Mouse (Mus musculus) small intestine, adult 2 months (tissue): ENCODE results near the gene Glg1.

Experiments used
- CTCF ChIP-seq: fragments of 200-500 bp; IDR thresholded peaks from 2 replicates; pipeline ENCODE4 v1.5.1; 2012; ENCODE audit warnings: low read depth, mild to moderate bottlenecking, control low read depth, inconsistent platforms, low read length, moderate library complexity, mixed read lengths; ENCODE audit not compliant: insufficient replicate concordance, insufficient read length; ENCODE audit errors: extremely low read depth
- POLR2A ChIP-seq: fragments of 200-500 bp; IDR thresholded peaks from 2 replicates; pipeline ENCODE4 v1.6.1; 2012; ENCODE audit warnings: low read depth, mild to moderate bottlenecking, control low read depth, inconsistent platforms, low read length, moderate library complexity

DNA sequence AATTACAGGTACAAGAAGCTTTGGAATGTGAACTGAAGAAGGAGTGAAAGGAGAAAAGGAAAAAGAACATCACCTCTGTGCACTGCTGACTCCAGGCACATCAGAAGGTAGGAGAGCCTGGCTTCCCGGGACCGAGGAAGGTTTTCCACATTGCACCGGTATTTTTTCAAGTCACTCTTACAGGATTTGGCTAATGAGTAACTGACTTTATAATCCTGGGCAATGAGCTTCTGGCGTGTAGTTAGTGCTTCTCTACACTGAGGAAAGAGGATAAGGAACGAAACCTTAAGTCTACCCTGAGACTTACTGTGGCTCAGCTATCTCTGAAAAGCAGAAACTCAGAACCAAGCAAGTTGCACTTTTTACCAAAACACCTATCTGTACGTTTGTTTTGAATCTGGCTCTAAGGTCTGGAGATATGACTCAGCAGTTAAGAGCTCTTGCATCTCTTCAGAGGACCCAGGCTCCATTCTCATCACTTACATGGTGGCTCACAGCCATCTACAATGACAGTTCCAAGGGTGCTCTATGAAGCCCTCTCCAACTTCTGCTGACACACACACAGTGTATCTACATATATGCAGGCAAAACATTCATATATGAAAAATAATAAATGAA lies 70.3 kb downstream of the Glg1 start:
- TF ChIP-seq CTCF, result no peak
- no peak for TF ChIP-seq POLR2A
